Mouse (Mus musculus): ENCODE data around the gene Entpd7.

Entpd7 gene

DNA sequence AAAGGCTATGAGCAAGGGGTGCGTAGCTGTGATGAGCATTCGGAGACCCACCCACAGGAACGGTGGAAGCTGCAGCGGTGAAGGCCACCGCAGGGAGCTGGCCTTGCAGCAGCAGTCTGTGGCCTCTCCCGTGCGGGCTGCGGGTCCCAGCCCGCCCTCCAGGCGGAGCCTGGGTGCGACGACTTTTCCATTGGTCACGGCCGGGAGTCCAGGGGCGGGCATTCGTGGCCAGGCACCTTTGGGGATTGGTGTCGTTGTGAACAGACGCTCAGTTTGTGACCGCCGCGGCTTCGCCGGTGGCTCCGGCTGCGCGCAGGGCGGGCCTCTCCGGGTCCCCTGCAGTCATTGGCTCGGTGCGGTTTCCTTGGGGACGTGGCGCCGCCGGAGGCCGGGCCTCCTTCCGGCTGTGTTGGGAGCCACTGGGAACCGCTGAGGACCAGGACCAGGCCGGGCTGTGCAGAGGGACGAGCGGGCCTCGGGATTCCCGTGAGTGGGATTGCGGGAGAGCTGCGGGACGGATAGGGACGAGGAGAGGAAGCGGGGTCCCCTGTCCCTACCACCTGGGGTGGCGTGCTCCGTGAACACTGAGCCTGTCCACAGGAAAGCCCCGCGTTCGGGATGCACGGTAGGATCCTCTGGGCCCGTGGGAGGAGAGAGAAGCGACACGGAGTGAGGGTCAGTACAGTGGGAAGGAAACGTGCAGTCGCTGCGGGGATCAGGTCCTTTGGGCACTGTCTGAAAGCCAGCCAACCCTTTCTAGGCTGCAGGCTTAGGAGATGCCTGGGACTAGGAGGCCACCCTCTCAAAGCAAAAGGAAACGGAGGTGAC is at the start of gene Entpd7:
Gene Entpd7 (plus strand): TSS at position 254 of the 828 bp plus-strand sequence.
- peak; percentile 94 for DNase-seq (ENCODE audit: low read depth, low spot score)

DNA sequence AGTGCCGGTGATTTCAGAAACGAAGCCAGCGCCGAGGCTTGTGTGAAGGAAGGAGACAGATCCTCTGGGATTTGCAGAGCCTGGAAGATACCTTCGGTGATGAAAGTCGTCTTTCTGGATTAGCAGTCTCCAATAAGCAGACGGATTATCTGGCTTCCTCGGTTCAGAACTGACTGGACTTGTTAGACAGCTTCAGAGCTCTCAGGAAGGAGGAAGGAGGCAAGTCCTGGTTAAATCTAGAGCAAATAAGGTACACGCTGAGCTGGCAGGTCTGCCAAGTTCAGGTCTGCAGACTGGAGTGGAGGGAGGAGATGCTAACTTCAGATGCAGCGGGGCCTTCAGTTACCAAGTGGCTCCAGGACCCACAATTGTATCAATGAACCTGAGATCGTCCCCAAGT is 47.6 kb upstream of the Entpd7 start:
- no peak for DNase-seq (ENCODE audit: low read depth, low spot score)

DNA sequence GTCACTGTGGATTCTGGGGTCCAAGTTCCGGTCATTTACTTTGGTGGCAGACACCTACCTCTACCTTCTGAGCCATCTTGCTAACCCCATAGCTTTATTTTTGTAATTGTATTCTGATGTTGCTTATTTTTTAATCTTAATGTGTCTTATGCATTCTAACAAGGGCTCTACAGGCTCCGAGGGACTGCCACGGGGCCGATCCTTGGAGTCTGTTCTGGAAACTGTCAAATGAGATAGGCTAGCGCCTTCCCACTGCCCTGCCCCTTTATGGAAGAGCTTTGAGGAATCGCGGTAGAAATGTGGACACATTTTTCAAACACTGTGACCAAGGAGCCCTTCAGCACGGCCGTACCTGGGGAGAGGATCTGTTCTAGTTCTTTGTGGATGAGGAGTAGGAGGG is 46.6 kb upstream of the Entpd7 start:
- DNase-seq (ENCODE audit: low read depth, low spot score), result no peak

DNA sequence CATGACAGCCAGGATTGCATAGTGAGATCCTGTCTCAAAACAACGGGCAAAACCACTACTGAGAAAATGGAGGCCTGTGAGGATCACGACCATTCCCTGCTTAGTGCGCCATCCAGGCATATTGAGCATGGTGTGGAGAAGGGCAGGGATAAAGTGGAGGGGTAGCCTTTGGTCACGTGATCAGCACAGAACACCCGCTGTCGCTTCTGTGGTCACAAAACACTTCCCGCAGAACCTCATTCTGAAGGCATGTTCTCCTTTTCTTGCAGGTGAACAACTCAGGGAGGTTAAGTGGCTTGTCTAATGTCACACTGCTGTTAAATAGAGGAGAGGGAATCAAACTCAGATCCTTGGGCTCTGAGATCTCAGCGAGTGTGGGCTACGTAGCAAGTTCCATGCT is 44.0 kb upstream of the Entpd7 start:
- DNase-seq (ENCODE audit: low read depth, low spot score), result no peak

DNA sequence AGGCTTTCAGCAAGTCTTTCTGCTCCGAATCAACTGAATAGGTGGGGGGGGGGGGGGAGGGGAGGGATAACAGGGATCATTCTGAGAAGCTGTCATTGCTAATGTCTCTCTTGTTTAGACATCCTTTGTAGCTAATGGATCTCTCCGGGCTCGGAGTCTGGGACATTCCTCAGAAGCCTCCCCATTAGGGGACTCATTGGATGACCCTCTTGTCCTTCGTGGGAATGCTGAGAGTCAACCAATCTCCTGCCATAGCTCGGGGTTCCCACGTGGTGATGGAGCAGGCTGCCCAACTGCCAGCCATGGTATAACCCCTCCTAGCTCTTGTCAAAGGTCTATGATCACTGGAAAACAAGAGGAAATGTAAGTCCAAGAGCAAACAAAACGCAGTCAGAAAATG is 42.6 kb upstream of the Entpd7 start:
- no peak for DNase-seq (ENCODE audit: low read depth, low spot score)

DNA sequence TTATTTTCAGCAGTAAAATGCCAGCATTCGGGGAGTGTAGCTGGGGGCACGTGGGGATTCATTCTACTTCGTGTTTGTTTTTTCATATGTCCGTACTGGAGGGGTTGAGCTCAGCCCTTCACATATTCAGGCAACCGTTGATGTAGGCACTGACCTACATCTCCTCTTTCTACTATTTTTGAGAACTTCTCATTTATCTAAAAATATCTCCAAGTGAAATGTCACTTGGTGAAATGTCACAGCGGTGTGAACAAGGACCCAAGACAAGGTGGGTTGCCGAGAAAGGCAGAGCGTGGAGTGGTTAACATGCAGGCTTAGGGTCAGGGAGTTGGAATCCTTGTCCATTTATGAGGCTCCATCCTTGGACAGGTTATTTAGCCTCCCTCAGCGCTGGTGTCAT is 42.2 kb upstream of the Entpd7 start:
- DNase-seq (ENCODE audit: low read depth, low spot score), result no peak

DNA sequence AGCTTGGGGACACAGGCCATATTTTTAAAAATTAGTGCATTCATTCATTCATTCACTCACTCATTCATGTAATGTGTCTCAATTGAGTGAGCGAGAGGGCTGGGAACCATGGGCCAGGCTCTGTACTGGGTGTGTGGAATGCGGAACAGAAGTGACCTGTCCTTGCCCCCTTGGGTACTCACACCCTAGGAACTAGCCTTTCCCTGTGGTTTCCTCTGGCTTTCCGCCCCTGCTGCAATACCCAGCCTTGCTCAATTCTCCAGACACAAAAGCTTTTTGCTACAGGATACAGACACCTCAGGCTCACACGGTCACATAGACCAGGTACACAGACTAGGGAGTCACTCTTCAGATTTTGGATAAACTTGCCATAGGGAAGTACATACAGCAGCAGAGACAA is 41.1 kb upstream of the Entpd7 start:
- no peak for DNase-seq (ENCODE audit: low read depth, low spot score)

DNA sequence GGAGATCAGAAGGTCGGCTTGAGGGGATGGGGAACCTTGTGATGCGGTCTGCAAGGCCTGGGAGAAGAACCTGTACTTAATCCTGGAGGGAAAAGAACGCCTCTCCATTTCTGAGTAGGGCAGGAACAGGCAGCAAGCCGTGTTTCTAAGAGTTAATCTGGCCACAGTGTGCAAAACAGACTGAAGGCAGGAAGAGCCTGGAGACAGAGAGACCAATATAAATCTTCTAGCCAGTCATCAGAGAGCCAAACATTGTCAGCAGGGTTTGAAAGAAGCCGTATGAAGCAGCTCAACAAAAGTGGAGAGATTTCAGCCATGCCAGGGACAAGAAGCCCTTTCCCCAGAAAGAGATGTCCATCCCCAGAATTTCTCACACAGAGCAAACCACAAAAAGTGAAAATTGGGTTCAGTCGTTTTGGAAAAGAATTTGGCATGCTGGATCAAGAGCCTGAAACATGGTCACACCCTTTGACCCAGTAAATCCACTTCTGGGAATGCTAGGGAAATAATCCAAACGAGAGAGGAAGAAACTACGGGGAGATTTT is 38.2 kb upstream of the Entpd7 start:
- DNase-seq (ENCODE audit: low read depth, low spot score), result no peak

DNA sequence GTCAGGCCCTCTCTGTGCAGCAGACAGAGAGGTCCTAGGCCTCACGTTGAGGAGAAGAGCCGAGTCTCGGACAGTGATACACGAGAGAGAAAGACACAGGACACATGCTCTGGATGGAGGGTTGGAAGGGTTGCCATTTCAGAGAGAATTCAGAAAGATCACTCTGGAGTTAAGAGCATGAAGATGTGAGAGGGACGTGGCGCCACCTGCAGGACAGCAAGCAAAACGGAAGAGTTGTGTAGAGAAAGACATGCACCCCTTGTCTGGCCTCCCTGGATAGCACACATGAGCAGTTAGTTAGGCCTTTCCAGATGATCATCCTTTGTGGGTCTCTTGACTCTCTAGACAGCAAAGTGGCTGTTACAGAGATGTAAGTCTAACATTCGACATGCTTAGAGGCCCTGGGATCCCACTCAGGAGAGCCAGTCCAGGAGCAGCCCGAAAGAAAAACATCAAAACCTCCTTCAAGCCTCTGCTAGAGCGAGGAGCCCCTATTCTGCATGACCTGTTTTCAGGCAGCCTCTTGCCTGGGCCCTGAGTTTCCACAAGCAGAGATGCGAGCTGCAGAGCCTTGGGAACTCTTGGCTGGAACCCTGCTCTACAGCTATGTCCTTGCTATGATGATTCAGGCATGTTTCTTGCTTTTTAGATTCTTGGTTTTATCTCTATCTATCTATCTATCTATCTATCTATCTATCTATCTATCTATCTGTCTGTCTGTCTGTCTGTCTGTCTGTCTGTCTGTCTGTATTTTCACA is 33.6 kb upstream of the Entpd7 start:
- DNase-seq (ENCODE audit: low read depth, low spot score), result peak; percentile 82

DNA sequence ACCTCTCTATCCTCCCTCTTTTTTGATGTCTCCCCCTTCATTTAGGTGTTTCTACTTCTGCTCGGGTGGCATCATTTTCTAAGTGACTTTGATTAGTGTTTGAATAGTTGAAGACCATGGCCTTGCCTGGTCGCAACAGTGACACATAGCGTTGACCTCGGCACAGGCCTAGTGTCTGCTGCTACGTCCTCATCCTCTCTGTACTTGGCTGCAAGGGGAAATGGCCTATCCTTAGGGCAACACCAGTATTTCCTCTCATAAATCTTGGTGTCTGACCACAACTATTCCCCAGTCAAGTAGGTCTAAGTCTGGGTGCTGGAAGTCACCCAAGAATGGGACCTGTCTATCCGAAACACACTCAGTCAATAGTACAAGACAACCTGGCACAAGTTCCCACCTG is 29.8 kb upstream of the Entpd7 start:
- DNase-seq (ENCODE audit: low read depth, low spot score), result no peak

DNA sequence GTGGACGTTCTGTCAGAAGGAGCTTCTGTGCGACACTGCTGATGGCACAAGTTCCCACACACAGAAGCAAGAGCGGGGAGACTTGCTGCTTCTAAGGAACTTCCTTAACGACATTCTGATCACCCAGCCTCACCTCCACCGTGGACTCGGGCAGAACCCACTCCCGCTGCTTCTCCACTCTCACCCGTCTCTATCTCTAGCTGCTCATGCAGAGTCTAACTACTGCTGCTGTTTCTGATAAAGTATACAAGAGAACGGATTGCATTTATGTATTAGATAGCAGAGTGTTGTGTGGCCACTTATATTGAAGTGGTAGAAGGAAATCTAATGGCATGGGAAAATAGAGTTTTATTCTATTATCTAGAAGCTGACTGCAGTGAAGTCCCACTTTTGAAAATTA is 28.7 kb upstream of the Entpd7 start:
- DNase-seq (ENCODE audit: low read depth, low spot score), result no peak

DNA sequence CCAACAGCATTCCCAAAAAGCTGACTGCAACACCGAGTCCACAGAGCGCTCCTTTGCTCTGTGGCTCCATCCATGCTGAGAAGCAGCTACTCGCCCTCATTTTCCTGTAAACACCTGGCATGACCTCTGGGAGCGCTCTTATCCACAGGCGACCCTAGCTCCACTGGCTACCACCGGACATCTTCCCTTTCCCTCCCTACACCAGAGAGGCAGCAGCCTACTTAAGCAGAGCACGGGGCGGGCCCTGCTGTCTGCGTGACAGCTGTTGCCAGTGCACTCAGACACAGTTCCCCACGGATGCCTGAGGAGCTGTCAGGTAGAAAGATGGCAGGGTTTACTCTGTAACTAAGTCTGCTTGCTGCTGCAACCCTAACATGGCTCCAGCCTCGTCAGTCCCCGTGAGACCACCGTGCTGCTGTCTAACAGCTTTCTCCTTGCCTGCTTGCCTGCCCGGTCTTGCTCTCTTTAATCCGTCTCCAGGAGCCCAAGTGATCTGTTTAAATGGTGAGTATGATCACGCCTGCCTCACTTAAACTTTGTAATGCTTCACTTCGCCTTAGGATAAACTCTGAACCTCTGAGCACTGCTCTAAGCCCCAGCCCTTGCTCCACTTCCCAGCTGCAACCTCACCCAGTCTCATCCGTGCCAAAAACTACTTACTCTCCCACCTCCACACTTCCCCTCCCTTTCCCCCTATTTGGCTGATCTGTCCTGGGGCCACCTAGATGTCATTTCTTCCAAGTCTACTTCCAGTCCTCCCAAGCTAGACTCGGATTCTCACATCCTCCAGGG is 27.1 kb upstream of the Entpd7 start:
- no peak for DNase-seq (ENCODE audit: low read depth, low spot score)

DNA sequence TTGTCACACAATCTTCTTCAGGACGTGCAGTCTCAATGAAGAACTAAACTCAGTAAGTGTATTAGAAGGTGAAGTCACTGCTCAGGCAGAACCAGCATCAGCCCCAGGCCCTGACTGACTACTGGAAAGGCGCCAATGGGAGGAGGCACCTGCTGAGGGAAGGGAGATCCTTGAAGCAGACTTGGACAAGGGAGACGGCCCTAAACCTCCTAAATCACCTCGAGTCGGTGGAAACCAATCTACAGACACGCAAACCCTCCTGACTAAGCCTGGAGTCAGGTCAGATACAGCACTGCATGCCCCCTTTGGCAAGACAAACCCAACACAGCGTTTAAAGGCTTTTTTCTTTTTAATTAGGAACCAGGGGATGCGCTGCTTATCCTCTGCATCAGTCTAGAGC is 26.0 kb upstream of the Entpd7 start:
- no peak for DNase-seq (ENCODE audit: low read depth, low spot score)

DNA sequence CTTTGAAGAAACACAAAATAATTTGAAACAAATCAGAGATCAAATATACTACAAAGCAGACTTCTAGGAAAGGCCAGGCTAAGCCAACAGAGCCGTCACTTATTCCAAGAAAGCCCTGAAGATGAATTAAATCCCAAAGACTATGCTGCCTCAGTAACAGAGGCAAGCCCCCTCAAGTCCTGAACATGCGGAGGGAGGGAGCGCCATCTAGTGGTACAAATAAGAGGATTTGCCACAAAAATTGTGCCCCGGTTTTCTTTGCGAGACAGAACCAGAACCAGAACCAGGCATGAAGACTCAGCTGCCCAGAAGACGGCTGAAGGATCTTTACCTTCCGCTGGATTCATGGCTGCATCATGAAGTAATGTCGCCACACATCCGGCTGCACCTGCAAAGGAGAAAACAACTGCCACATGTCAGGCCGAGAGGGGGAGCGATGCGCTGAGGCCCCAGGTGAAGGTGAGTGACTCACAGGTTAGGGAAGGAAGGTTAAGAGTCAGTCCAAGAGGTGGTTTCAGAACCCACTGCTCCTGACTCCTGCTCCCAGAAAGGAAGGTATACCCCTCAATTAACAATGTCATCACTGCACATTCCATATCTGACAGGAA is 23.9 kb upstream of the Entpd7 start:
- DNase-seq (ENCODE audit: low read depth, low spot score), result peak; percentile 75

DNA sequence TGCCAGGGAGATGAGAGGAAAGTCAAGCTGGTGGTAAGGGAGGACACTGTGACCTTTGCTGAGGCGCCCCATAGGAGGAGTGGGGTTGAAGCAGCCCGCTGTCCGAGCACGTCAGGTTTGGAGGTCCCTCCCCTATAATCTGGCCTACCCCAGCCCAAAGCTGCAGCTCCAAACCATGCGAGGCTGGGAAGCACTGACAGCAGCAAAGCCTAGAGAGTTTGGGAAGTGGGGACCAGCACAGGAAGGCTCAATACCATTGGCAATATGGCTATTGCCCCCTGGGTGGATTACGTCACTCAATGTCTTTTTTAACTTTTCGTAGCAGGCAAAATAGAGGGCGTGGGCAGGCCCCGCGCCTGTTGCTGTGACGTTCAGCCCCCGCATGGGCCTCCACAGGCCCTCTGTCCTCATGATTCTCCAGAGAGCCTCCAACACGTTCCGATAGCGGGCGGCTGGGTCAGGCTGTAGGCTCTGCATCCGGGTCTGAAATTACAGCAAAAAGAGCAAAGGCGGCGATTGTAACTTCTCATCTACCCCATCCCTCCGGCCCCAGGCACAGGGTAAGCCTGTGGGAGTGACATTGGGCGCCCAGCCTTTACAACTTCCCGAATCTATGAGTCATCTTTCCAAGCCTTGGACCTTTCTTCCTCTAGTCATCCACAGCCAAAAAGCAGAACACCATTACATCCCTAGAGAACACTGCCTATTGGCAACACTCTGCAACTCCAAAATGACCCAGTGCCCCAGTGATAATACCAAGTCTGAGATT is 22.6 kb upstream of the Entpd7 start:
- DNase-seq (ENCODE audit: low read depth, low spot score), result no peak

DNA sequence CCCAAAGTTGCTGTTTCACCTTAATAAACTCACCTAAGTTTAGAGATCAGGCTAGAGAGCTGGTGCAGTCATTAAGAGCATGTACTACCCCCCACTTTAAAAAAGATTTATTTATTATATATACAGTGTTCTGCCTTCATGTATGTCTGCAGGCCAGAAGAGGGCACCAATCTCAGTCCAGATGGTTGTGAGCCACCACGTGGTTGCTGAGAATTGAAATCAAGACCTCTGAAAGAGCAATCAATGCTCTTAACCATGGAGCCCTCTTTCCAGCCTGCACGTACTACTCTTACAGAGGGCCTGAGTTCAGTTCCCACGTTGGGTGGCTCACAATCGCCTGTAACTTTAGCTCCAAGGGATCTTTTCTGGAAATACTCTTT is 22.1 kb upstream of the Entpd7 start:
- peak; percentile 61 for DNase-seq (ENCODE audit: low read depth, low spot score)

DNA sequence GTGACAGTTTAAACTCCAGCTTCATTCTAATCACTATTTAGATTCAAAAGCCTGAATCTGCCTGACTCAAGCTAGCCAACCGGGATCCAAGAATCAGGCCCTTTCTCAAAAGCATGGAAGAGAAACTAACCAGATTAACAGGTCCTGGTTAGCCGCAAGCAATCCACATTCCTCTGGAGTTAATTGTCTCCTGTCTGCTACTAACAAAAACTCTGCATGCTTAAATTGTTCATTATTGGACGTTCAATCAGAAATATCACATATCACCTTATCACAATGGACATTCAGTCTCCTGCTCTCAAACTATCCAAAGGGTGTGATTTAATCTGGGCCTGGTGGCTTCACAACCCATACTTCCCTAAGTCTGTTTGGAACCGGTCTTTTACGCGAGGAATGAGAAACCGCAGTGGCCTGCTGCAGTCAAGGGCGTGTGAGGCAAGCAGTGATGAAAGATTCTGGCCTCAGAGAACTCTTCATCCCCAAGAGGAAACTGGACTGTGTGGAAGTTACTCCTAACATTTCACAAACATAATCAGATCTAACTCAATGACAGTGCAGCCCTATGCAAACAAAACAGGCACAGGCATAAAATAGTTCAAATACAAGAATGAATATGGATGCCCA is 20.2 kb upstream of the Entpd7 start:
- no peak for DNase-seq (ENCODE audit: low read depth, low spot score)

DNA sequence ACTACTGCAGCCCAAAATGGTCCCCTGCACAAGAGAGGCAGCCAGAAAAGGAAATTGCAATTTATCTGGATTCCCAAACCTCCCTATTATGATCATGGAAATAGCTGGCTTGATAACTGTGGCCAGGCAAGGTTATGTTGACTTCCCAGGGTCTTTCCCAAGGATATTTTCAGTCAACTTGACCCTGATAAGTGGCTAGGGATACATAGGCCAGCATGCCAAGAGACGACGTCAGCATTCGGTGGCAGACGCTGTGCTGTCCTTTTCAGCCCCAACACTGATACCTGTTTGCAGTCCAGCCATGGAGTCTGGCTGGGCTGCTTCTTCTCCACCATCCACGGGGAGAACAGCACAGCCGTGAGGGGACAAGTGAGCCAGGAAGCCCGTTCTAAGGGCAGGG is 18.4 kb upstream of the Entpd7 start:
- DNase-seq (ENCODE audit: low read depth, low spot score), result no peak

DNA sequence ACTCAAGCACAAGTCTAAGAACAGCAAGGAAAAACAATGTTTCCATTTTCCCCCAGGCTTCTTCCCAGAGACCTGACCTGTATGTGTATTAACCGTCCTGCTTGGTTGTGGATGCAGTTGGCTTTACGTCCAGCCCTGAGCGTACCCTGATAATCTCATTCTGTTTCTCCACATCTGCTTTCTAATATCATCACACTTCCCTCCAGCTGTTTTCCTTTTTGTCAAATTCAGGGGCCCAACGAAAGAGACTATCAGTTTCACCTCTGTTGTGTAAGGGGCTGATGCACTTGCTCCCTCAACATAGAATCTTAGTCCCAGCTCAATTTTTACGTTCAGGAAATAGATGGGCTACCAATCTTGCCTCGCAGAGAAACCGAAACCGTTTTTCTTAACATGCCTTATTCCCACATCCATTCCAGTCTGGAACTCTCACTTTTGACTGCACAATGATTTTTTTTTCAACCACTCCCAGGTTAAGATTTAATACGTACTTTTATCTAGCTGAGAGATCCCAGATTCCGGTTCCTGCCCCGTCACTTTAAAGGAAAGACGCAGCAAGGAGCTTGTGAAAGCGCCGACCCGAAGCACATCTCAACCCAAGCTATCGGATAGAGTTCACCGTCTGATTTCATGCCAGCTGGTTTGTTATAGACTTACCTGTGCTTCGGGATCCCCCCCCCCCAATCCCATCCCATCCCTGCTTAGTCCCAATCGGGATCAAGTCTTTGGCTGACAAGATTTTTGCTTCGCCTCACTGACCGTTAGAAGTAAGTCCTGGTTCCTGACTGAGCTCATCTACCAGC is 15.8 kb upstream of the Entpd7 start:
- peak; percentile 53 for DNase-seq (ENCODE audit: low read depth, low spot score)

DNA sequence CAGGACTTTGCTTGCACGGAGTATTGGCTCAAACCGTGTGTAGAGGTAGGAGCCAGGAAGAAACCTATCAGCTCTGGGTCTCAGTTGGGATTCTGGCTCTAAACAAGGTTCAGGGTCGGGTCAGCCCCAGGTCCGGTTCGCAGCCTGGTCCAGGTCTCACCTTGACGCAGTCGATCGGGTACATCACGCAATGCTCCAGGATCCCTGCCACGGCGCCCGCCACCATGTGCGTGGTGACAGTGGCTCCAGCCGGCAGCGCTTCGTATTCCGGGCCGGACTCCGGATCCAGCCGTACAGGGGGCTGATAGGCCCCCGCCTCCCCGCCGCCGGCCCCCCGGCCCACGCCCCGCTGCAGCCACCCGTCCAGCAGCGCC is 15.2 kb upstream of the Entpd7 start:
- DNase-seq (ENCODE audit: low read depth, low spot score), result no peak

Data from CD4-positive, CD25-positive, alpha-beta regulatory T cell, adult 2 months (primary cell).